Mouse (Mus musculus): ENCODE results near the gene Gm21704.
"Not testable (repeated sequence)": the region's sequence is repeated elsewhere in the genome, so short reads cannot be mapped to it uniquely, and the experiment has no call there.

The Gm21704 gene

GRCm38 (mm10) chrY:3410067-3410466, at the start of gene Gm21704, which contains the start of gene Gm21708:
Gene Gm21704, minus strand, starts transcription at chrY:3410167.
Gene Gm21708, minus strand, starts transcription at chrY:3410167.
- DNase-seq (ENCODE audit: extremely low read depth, low read depth): not testable (repeated sequence)

DNA sequence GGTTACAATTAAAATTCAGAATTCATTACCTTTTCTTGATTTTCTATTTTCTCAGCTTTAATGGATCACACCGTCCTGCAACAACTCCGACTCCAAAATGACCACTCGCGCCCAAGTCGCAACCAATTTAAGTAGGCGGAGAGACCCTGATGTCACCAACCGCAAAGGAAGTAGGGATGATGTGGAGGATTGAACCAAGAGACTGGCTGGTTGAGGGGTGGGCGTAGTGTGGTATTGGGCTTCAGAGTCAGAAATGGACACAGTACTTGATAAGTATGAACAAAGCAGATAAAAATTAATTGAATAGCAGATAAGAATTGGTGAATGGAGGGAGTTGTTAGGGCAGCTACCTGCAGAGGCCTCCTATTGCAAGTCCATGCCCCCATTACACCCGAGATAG, 64.7 kb downstream of the Gm21704 start, which contains the start of gene Gm21693:
TSS of gene Gm21693 (minus strand) at position 101 of the 400 bp plus-strand sequence.
- DNase-seq (ENCODE audit: extremely low read depth, low read depth): not testable (repeated sequence)

DNA sequence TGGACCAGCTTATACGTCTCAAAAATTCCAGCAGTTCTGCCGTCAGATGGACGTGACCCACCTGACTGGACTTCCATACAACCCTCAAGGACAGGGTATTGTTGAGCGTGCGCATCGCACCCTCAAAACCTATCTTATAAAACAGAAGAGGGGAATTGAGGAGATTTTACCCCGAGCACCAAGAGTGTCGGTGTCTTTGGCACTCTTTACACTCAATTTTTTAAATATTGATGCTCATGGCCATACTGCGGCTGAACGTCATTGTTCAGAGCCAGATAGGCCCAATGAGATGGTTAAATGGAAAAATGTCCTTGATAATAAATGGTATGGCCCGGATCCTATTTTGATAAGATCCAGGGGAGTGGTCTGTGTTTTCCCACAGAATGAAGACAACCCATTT, 69.3 kb downstream of the Gm21704 start:
- not testable (repeated sequence) for DNase-seq (ENCODE audit: extremely low read depth, low read depth)

Data from MEL-GATA-1-ER (cell line).